Mouse (Mus musculus) forebrain, embryonic 16.5 days (tissue): ENCODE measurements around the gene Ssx2ip. TPM values are rescaled to one million over a fixed set of nuclear protein-coding genes. Genes with fewer than 3 reads are reported as not detected.

Source experiments
- ATAC-seq: fragments of 200-750 bp; cut with Nextera tagmentation; 2 replicates; pipeline ENCODE4 v1.8.0; 2017; ENCODE audit warnings: mild to moderate bottlenecking, moderate library complexity
- H3K27ac ChIP-seq: fragments of 300-500 bp; sonication (generic); 2 replicates; pipeline ENCODE4 v1.5.1; 2014; ENCODE audit warnings: low read length, control low read depth
- H3K27me3 ChIP-seq: fragments of 300-500 bp; sonication (generic); replicated peaks from 2 replicates; pipeline ENCODE4 v1.6.1; 2014; ENCODE audit warnings: low read length; ENCODE audit not compliant: control insufficient read depth, insufficient read depth
- H3K36me3 ChIP-seq: fragments of 300-500 bp; sonication (generic); 2 replicates; pipeline ENCODE4 v1.6.1; 2014; ENCODE audit not compliant: control insufficient read depth, insufficient read depth
- H3K4me1 ChIP-seq: fragments of 300-500 bp; sonication (generic); replicated peaks from 2 replicates; pipeline ENCODE4 v1.6.1; 2014; ENCODE audit warnings: low read length; ENCODE audit not compliant: control insufficient read depth, insufficient read depth
- H3K4me2 ChIP-seq: fragments of 300-500 bp; sonication (generic); 2 replicates; pipeline ENCODE4 v1.6.1; 2014; ENCODE audit warnings: mild to moderate bottlenecking, low read length, control low read depth
- H3K4me3 ChIP-seq: fragments of 300-500 bp; sonication (generic); replicated peaks from 2 replicates; pipeline ENCODE4 v1.5.1; 2014; ENCODE audit warnings: mild to moderate bottlenecking, low read length, control low read depth
- H3K9ac ChIP-seq: fragments of 300-500 bp; sonication (generic); replicated peaks from 2 replicates; pipeline ENCODE4 v1.6.1; 2014; ENCODE audit warnings: low read depth, low read length, control low read depth
- H3K9me3 ChIP-seq: fragments of 300-500 bp; sonication (generic); 2 replicates; pipeline ENCODE4 v1.6.1; 2016; ENCODE audit warnings: low read length; ENCODE audit not compliant: control insufficient read depth
- WGBS: fragments of 180-500 bp; shearing (Covaris S2); extraction: QIAGEN DNeasy Blood & Tissue Kit; methylation state at CpG from one replicate; pipeline ENCODE4 v1.1.7; 2014; 5-methylcytosine and 5-hydroxymethylcytosine counted together
- polyA plus RNA-seq: library from polyadenylated mRNA; unstranded; fragments of >200 nt; fragmentation: Nextera tagmentation; extraction: Ambion mirVana; gene quantifications from 2 replicates; pipeline ENCODE4 v1.2.1, GENCODE M21; 2015

Ssx2ip gene
- polyA plus RNA-seq, 1 experiment from 2014 or later: 22.5 TPM

GRCm38 (mm10) chr3:146377216-146377615 is 27.2 kb upstream of the Ssx2ip start:
- Histone ChIP-seq H3K4me2 (no peak overlapping the region), H3K9me3 (no peaks in the 10 kb centered on the region), H3K27me3 (no peaks in the 10 kb centered on the region), H3K36me3 (no peaks in the 10 kb centered on the region), H3K9ac (no peak overlapping the region), H3K27ac (no peak overlapping the region), H3K4me3 (no peak overlapping the region), H3K4me1 (peaks cover 11% of the 10 kb centered on the region)
- WGBS: 90% methylated on average over 5 of the region's 5 CpGs
- no peak for ATAC-seq

DNA sequence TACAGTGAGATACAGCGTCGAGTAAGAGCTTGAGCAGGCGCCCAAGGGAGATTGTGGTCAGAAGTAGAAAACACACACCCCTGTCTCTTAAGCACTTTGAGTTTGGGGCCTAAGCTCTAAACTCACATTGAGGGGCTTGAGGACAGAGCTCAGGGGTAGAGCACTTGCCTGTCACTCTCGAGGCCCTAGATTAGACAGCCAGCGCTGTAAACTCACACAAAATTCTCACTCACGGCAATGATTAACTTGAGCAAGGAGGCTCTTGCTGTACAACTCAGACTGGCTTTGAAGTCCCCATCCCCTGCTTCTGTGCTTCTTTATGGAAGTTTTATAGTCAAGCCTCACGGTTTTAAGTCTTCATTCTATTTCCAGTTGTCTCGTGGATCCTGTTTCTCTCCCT is 25.7 kb upstream of the Ssx2ip start:
- H3K9me3 ChIP-seq: no peaks in the 10 kb centered on the region
- WGBS: 78% methylated on average over 8 of the region's 8 CpGs
- no peaks in the 10 kb centered on the region for H3K27me3 ChIP-seq
- H3K27ac ChIP-seq: no peak overlapping the region
- ATAC-seq: no peak
- H3K4me1 ChIP-seq: peaks cover 11% of the 10 kb centered on the region
- H3K9ac ChIP-seq: no peak overlapping the region
- no peak overlapping the region for H3K4me2 ChIP-seq
- no peaks in the 10 kb centered on the region for H3K36me3 ChIP-seq
- no peak overlapping the region for H3K4me3 ChIP-seq

- Histone ChIP-seq H3K27me3 (no peaks in the 10 kb centered on the region), H3K4me1 (peaks cover 11% of the 10 kb centered on the region), H3K9me3 (no peaks in the 10 kb centered on the region), H3K4me2 (no peak overlapping the region), H3K36me3 (no peaks in the 10 kb centered on the region), H3K4me3 (no peak overlapping the region), H3K9ac (no peak overlapping the region), H3K27ac (0 out of 2 replicates have a peak overlapping the region, but pooled peaks have one; percentile 6)
- 5% methylated on average over 9 of the region's 9 CpGs for WGBS
- ATAC-seq: peak; percentile 57
Observed at GRCm38 (mm10) chr3:146379740-146380466, 24.5 kb upstream of the Ssx2ip start.

DNA sequence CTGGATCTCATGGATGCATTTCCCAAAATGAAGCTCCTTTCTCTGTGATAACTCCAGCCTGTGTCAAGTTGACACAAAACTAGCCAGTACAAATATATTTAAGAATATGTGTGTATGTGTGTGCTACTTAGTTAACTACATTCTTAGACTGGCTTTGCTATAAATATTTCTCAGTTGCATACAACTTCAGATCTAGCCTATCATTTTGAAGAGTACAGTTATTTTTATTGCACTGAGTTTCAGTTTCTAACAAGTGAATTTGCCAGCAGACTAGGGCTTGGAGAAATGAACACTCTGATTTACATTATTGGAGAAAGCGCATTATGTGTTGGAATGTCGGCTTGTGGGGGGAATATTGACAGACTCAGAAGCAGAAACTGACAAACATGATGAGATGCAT is 23.6 kb upstream of the Ssx2ip start:
- Histone ChIP-seq H3K27ac (no peak overlapping the region), H3K27me3 (no peaks in the 10 kb centered on the region), H3K9me3 (no peaks in the 10 kb centered on the region), H3K9ac (no peak overlapping the region), H3K36me3 (no peaks in the 10 kb centered on the region), H3K4me3 (no peak overlapping the region), H3K4me2 (no peak overlapping the region), H3K4me1 (0 out of 2 replicates have a peak, but pooled peaks cover 6% of the 10 kb centered on the region)
- 75% methylated on average over 2 of the region's 2 CpGs for WGBS
- no peak for ATAC-seq

DNA sequence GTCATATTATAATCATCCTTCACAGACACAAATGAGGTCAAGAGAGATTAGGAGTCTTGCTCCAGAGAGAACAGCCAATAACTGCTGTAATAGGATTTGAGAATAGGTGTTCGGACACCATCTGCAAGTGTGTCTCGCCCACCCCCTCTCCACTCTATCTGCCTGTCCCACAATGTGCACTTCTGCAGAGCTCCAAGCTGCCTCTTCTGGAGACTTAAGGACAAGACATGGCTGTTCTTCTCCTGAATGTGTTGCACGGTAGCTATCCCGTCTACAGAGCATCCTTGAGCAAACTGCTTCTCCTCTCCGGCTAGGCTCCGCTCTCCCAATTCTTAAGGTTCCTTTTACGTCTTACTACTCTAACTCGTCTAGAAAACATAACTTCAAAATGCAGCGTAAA is 23.0 kb upstream of the Ssx2ip start:
- 94% methylated on average over 9 of the region's 9 CpGs for WGBS

GRCm38 (mm10) chr3:146386800-146387199 is 17.6 kb upstream of the Ssx2ip start:
- H3K4me3 ChIP-seq: no peak overlapping the region
- no peak overlapping the region for H3K4me2 ChIP-seq
- no peaks in the 10 kb centered on the region for H3K9me3 ChIP-seq
- H3K9ac ChIP-seq: no peak overlapping the region
- no peak overlapping the region for H3K27ac ChIP-seq
- H3K4me1 ChIP-seq: no peaks in the 10 kb centered on the region
- no peaks in the 10 kb centered on the region for H3K36me3 ChIP-seq
- no peak for ATAC-seq
- H3K27me3 ChIP-seq: no peaks in the 10 kb centered on the region
- WGBS: 65% methylated on average over 3 of the region's 3 CpGs

More for the DNA sequence above, 23.0 kb upstream of the Ssx2ip start:
- H3K27me3 ChIP-seq: no peaks in the 10 kb centered on the region
- H3K4me2 ChIP-seq: no peak overlapping the region
- H3K4me1 ChIP-seq: 0 out of 2 replicates have a peak, but pooled peaks cover 6% of the 10 kb centered on the region
- H3K36me3 ChIP-seq: no peaks in the 10 kb centered on the region
- H3K9ac ChIP-seq: no peak overlapping the region
- H3K9me3 ChIP-seq: no peaks in the 10 kb centered on the region
- no peak overlapping the region for H3K4me3 ChIP-seq
- no peak for ATAC-seq
- no peak overlapping the region for H3K27ac ChIP-seq

DNA sequence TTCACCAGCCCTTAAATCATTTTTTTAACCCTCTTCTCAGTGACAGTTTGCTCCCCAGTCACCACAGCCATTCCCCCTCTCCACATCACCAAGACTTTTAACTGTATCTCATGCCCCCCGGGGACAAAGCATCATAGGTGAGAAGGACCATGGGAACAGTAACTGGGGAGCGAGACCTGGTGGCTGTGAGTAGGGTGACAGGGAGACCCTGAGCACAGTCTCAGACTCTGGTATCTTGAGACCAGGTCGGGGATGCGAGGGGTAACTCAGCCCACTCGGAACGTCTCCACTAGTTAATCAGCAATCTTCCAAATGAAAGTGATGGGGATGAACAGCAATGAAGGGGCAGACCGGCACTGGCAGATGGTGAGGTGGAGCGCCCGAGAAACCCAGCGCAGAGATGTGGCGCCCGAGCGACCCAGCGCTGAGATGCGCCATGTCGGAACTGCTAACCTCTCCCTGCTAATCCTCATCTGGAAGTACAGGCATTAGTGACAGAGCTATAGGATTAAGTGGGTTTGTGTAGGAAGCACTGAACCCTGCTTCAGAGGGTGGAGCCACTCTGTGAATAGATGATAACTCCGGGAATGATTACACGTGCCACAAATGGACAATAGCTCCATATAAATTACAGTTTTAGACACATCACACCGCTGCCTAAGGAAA is 11.7 kb upstream of the Ssx2ip start:
- H3K27me3 ChIP-seq: no peaks in the 10 kb centered on the region
- ATAC-seq: peak; percentile 20; the same call in 1 of the 2 replicates
- H3K4me2 ChIP-seq: peak overlapping the region; percentile 6; the same call in 1 of the 2 replicates
- no peak overlapping the region for H3K9ac ChIP-seq
- H3K4me1 ChIP-seq: no peaks in the 10 kb centered on the region
- WGBS: 73% methylated on average over 19 of the region's 19 CpGs
- H3K36me3 ChIP-seq: no peaks in the 10 kb centered on the region
- no peak overlapping the region for H3K27ac ChIP-seq
- H3K4me3 ChIP-seq: no peak overlapping the region
- no peaks in the 10 kb centered on the region for H3K9me3 ChIP-seq

GRCm38 (mm10) chr3:146393641-146394100 is 10.8 kb upstream of the Ssx2ip start:
- Histone ChIP-seq H3K4me3 (no peak overlapping the region), H3K27ac (no peak overlapping the region), H3K36me3 (no peaks in the 10 kb centered on the region), H3K9ac (no peak overlapping the region), H3K4me1 (no peaks in the 10 kb centered on the region), H3K9me3 (no peaks in the 10 kb centered on the region), H3K4me2 (no peak overlapping the region), H3K27me3 (no peaks in the 10 kb centered on the region)
- ATAC-seq: no peak
- WGBS: 31% methylated on average over 7 of the region's 7 CpGs

DNA sequence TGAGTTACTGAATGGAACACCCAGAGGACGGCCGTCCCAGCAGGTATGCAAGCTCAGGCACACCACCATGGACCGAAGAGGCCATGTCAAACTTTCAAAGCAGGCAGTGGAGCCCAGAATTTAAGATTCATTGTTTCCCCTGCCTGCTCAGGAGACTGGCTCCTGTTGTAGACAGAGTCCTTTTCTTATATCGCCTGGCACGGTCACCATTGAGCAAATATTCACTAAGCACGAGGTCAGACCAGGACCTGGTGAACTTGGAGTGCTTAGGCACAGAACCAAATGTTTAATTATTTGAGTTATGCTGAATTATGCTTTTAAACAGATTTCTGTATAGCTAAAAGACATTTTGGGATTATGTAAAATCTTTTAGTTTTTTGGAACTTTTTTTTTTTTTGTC is 8.2 kb upstream of the Ssx2ip start:
- Histone ChIP-seq H3K9ac (no peak overlapping the region), H3K4me2 (no peak overlapping the region), H3K27me3 (no peaks in the 10 kb centered on the region), H3K4me1 (no peaks in the 10 kb centered on the region), H3K27ac (no peak overlapping the region), H3K4me3 (no peak overlapping the region), H3K36me3 (no peaks in the 10 kb centered on the region), H3K9me3 (no peaks in the 10 kb centered on the region)
- no peak for ATAC-seq
- 75% methylated on average over 6 of the region's 6 CpGs for WGBS
